Mouse (Mus musculus): ENCODE results near the gene Ripk4.
A peak's percentile ranks its signal among the peaks of the same experiment; 100 is the strongest.

DNA sequence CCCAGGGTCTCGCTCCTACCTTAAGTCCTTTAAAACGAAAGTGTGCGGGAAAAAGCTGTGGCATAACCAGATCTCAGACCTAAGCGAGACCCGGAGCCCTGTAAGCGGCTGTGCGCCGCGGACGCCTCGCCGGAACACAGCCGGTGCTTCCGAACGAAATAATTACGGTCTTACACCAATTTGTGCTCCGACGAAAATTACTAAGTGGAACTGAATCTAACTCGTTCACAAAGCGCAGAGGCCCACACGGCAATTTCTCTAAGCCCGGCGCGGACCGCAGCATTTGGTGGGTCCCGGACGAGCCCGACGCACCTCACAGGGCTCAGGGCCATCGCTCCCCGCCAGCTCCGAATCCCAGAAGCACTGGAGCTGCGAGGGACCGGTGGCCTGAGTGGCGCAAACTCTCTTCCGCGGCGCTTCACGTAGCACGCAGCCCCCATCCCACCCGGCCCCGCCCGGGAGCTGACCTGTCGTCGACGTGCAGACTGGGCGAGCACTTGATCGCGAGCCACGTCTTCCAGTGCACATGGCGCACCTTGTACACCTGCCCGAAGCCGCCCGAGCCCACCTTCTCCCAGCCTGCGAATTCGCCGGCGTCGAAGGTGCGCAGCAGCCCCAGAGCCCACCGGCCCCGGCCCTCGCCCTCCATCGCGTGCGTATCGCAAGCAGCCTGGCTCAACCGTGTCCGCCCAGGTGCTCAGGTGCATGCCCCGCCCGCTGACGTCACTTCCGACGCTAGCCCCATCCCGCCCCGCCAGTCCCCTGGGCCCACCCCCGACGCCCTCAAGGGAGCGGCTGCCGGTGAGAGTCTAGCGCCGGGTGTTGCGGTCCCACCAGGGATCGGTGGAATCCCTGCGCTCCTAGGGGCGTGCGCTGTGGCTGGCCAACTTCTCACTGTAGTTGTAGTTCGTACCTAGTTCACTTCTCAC is at the start of gene Ripk4:
- TF ChIP-seq POLR2A (IDR thresholded peaks at IDR 0.05; ENCODE audit: insufficient read depth, low read length), result peak; percentile 44
- no peak for TF ChIP-seq CTCF (IDR thresholded peaks at IDR 0.05; ENCODE audit: low read depth, low read length)

All from ES-Bruce4 (cell line).